Mouse (Mus musculus) layer of hippocampus, adult 8-10 months (tissue): Measurements from ENCODE around the gene Luc7l2. TPM values are rescaled to one million over a fixed set of nuclear protein-coding genes. Genes with fewer than 3 reads are reported as not detected.

Experiments used
- DNase-seq, 2 experiments: peaks; one replicate each; pipeline ENCODE4 v3.0.0; 2022; ENCODE audit warnings: low spot score in 2 of 2
- total RNA-seq, 4 experiments: library from RNA; stranded (reverse); gene quantifications; 2 replicates each; pipeline ENCODE4 v1.2.4; 2022

Gene Luc7l2
- total RNA-seq, 4 experiments from 2014 or later, result 185 to 230 (median 205) TPM

DNA sequence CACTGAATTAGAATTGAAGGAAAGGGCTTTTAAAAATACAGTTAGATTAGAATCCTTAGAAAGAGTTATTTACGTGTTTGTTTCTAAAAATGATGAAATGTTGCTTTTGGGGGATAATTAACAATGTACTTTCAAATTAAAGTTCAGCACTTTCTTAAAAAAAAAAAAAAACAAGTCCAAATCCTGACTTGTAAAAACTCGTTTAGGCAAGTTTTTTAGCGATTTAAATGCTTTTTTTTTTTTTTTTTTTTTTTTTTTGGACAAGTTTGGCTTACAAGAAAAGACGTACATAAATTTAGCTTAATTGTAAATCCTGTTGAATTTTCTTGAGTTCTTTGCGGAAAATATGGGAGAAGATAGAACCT lies 1.5 kb downstream of the Luc7l2 start:
- no peak for DNase-seq

- no peak for DNase-seq
Observed at GRCm38 (mm10) chr6:38576096-38576495, 25.0 kb downstream of the Luc7l2 start.

GRCm38 (mm10) chr6:38580112-38580857 lies 29.2 kb downstream of the Luc7l2 start:
- DNase-seq, result no peak

DNA sequence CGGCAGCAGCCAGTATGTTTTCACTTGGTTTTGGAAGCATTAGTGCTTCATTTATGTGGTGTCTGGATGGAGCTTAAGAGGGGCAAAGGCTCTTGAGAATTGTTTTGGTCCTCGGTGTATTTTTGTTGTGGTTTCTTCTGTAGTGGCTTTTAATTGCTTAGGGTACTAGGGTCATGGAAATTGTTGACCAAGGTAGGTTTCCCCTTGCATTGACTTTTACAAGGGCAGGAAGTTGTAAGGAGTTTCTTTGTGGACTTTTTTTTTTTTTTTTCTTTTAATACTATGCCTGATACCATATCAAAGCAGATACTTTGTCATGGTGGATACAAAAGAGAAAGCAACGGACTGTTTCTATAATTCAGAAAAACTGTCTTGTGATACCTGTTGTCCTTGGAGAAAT lies 30.6 kb downstream of the Luc7l2 start:
- DNase-seq, result no peak

DNA sequence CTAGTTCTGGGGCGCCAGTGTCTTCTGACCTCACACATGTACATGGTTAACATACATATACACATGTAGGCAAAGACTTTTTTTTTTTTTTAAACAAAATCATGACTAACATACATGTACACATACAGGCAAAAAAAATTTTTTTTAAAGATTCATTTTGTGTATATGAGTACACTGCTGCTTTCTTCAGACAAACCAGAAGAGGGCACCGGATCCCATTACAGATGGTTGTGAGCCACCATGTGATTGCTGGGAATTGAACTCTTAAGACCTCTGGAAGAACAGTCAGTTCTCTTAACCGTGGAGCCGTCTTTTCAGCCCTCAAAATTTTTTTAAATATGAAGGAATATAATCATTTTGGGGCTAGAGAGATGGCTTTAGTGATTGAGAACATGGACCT lies 46.3 kb downstream of the Luc7l2 start:
- DNase-seq, result no peak

DNA sequence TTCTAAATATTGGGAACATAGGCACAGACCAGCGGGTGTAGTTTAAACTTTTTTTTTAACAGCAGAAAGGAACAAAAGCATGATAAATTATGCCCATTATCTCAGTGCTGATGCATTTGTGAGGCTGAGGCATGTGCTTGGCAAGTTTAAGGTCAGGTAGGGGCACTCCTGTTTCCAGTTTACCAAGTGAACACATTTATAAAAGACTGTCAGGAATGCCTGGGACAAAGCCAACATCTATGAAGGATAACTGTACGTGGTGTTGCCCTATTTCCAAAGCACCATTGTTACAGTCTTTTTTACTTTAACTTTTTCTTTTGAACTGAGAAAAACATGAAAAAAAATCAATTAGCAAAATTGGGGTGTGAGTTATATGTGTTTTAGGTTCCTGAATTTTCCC lies 58.8 kb downstream of the Luc7l2 start:
- no peak for DNase-seq

- DNase-seq, result peak in 1 of 2 experiments; percentile 3
Observed at GRCm38 (mm10) chr6:38622406-38622805, 71.3 kb downstream of the Luc7l2 start.

DNA sequence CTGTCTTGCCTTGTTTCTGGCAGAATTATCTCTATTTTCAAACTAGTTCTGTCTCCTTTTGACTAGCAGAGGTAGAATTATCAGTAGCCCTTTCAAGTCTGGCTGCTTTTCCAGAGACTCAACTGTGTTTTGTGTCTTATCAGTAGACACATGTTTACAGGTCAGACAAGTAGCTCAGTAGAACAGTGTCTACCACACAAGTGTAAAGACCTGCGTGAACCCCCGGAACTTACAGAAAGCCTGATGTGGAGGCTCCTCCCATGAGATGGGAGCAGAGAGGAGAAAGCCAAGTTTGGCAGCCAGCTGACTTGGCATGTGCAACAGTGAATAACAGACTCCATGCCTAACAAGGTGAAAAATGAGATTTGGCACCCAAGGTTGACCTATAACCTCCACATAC lies 72.3 kb downstream of the Luc7l2 start:
- DNase-seq, result no peak

DNA sequence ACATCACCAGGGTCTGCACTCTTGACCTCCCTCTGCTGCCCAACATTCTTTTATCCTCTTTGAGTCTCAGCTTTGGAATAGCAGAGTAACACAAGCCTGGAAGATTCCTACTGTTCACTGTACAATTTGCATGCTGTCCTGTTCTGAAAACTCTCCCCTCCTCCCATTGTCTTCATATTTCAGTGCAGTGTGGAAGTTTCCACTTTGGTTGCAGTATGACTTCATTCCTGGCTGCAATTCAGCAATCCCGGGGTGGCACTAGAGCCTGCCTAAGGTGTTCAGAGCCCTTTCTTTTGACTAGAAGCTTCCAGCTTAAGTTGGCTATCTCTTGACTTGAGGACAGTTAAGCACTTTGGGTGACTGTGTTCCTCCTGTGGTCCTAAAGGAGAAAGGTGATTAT lies 73.3 kb downstream of the Luc7l2 start:
- DNase-seq, result no peak

DNA sequence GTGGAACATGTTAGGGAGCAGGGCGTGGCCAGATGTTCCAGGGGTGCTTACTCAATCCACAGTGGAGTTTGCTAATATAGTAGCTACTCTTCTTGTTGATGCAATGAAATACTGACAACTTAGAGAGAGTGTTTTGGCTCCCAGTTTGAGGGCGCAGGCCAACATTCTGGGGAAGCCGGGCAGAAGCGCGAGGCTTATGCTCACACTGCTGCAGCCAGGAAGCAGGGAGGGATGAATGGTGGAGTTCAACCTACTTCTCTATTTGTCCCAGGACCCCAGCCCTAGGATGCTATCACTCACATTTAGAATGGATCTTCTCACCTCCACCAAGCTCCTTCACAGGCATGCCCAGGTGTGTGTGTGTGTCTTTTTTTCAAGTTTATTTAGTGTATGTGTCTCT lies 75.0 kb downstream of the Luc7l2 start:
- peak in 1 of 2 experiments; percentile 0 for DNase-seq

- no peak for DNase-seq
Observed at GRCm38 (mm10) chr6:38627081-38627480, 75.9 kb downstream of the Luc7l2 start.

- DNase-seq, result no peak
Observed at GRCm38 (mm10) chr6:38627486-38627885, 76.4 kb downstream of the Luc7l2 start.

DNA sequence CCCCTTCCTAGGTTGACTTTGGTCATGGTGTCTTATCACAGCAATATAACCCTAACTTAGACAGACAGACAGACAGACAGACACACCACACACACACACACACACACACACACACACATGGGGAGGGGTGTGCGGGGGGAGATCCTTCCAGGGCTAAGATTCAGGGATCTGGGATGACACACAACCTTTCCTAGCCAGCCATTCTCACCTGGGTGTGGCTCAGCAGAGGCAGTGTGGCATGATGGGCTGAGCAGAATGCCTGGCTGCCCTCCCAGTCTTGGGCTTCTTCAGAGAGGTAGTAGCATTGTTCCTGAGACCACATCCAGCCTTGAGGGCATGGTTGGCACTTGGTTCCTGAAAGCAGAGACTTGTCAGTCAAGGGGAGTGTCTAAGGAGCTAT lies 78.4 kb downstream of the Luc7l2 start:
- DNase-seq, result no peak

- DNase-seq, result no peak
Observed at GRCm38 (mm10) chr6:38632826-38633225, 81.7 kb downstream of the Luc7l2 start.

DNA sequence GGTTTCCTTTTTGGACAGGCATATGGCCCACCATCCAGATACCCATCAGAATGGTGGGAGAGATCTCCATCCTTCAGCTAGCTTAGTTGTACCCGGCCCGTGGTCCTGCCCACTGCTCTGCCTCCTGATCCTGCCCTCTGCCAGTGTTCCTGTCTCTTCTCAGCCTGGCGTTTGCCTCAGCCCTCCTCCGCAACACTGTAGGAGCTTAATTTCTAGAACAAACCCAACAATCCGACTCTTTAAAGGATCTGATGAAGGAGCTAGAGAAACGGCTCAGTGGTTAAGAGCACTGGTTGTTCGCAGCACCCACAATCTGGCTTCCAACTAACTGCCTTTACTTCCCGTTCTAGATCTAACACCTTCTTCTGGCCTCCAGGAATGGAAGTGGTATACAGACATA lies 83.3 kb downstream of the Luc7l2 start:
- no peak for DNase-seq

DNA sequence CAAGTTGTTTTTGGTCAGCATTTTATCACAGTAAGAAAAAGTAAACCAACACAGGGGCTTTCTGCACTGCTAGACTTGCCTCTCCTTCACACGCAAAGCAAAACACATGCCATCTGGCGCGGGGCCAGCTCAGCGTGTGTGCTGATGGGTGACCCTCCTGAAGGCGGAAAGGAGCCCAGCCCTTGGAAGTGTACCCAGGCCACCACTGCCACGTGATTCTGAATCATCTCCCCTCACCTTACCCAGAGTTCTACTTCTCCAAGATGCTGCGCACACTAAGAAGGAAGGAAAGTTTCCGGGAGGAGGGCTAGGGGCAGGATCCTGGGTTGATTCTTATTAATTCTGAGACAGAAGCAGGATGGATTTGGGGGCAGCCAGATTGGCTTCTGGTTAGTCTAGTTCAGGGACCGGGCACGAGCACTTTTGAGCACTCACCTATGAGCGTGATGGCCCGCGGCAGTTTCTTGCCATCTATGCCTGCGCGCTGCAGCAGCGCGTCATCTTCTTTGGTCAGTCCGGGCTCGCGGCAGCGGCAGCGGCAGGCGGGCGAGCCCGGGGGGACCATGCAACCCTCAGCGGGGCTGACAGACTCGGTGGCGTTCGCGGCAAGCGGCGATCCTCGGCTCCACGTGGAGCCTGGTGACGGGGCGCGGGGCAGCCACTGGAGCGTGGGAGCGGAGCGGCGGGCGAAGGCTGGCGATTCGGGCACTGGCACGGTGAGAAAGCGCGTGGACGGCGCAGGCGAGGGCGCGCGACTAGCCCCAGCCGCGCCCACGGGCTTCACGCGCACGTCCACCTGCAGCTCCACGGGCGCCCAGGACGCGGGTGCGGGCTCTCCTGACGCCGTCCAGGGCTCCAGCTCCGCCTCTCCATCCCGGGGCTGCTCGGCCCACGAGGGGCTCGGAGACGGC lies 85.1 kb downstream of the Luc7l2 start:
- no peak for DNase-seq

GRCm38 (mm10) chr6:38636852-38637618 lies 85.9 kb downstream of the Luc7l2 start, which contains the start of gene Klrg2:
Gene Klrg2 (minus strand): TSS chr6:38637242.
- no peak for DNase-seq

DNA sequence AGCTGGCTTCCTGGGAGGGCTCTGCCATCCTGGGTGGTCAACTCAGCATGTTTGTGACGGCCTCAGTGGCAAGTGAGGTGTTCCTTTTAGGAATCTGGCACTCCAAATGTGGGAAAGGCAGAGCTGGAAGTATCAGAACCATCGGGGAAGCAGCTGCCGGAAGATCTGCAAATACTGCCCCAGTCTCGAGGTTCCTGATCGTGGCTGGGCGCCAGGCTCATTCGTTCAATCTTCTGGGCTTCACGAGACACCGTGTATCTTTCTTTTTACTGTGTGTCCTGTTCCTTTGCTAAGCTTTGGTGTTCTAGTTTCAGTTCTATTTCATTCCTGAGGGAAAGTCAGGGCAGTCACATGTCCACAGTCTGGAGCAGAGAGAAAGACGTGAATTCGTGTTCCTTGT lies 89.3 kb downstream of the Luc7l2 start:
- DNase-seq, result no peak

- no peak for DNase-seq
Observed at GRCm38 (mm10) chr6:38641228-38641627, 90.1 kb downstream of the Luc7l2 start.

GRCm38 (mm10) chr6:38641645-38642044 lies 90.5 kb downstream of the Luc7l2 start:
- DNase-seq, result no peak

DNA sequence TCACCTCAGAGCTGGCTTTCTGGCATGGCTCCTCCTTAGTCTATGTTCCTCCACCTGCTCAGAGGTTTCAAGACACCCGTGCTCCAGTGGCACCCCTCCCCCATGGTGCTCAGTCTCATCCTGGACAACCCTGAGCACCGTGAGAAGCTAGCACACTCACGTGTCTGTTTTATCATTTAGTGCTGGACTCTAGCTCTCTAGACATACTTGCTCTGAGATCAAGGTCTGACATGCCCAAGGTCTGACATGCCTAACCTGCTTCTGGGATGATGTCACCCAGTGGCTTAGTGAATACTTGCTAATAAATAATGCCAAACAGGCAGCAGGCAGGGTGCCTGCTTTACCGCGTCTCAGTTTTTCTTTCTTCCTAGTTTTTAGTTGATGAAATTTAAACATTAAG lies 91.5 kb downstream of the Luc7l2 start:
- DNase-seq, result no peak

DNA sequence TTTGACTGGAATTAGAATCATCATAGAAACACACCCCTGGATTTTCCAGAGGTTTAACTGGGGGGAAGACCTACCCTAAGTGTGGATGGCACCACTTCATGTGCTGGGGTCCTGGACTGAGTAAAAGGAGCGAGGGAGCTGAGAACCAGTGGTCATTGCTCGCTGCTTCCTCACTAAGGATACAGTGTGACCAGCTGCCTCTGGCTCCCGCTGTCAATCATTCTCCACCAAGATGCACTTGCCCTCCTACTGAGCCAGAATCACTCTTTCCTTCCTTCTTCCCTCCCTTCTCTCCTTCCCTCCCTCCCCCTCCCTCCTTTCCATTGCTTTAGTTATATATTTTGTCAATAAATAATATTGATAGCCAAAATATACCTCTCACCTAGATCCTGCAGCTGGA lies 91.9 kb downstream of the Luc7l2 start:
- DNase-seq, result no peak
